In genomic region chr1:149289725-149290124, GRCm38 (mm10) we compare ENCODE assay signal across 30 mouse cellular contexts.
"Had no signal": no experiment of that assay in that cellular context is flagged by ENCODE, and none has a peak within 500 bp of the region (broad histone marks: within the 10 kb centered on the region; RNA-seq: fewer than 3 reads in every experiment).

No protein-coding gene starts in this region.

- DNase-seq: heart, postnatal 10 days; heart, postnatal 14 days; heart, postnatal 36 days; heart, postnatal 4 days; kidney, adult 11 months; kidney, adult 18-20 months; kidney, adult 2 months; kidney, adult 8-10 months; kidney, adult 9 months; kidney, postnatal 10 days; kidney, postnatal 14 days; kidney, postnatal 25 days; kidney, postnatal 36 days; kidney, postnatal 4 days; layer of hippocampus, adult 9-11 months; layer of hippocampus, postnatal 36 days had no signal

- H3K9me3 ChIP-seq: heart, embryonic 12.5 days; heart, embryonic 13.5 days; heart, embryonic 15.5 days; hindbrain, embryonic 10.5 days; hindbrain, embryonic 12.5 days; hindbrain, embryonic 13.5 days; hindbrain, embryonic 15.5 days; intestine, embryonic 15.5 days; kidney, embryonic 15.5 days had no signal

- H3K4me1 ChIP-seq: heart, embryonic 12.5 days; heart, embryonic 13.5 days; heart, embryonic 15.5 days; hindbrain, embryonic 10.5 days; hindbrain, embryonic 12.5 days; hindbrain, embryonic 13.5 days; hindbrain, embryonic 15.5 days; intestine, embryonic 15.5 days; kidney, embryonic 15.5 days had no signal

- H3K27ac ChIP-seq: heart, embryonic 13.5 days; heart, embryonic 15.5 days; hindbrain, embryonic 10.5 days; hindbrain, embryonic 12.5 days; hindbrain, embryonic 13.5 days; hindbrain, embryonic 14.5 days; hindbrain, embryonic 15.5 days; hindbrain, postnatal 0 days; intestine, embryonic 15.5 days; kidney, embryonic 15.5 days; kidney, postnatal 0 days; layer of hippocampus, adult 2 months; left cerebral cortex, adult 2 months had no signal

- H3K36me3 ChIP-seq: heart, embryonic 12.5 days; heart, embryonic 13.5 days; heart, embryonic 15.5 days; hindbrain, embryonic 10.5 days; hindbrain, embryonic 12.5 days; hindbrain, embryonic 13.5 days; hindbrain, embryonic 15.5 days; intestine, embryonic 15.5 days; kidney, embryonic 15.5 days had no signal

- H3K27me3 ChIP-seq: heart, embryonic 12.5 days; heart, embryonic 13.5 days; heart, embryonic 15.5 days; hindbrain, embryonic 12.5 days; hindbrain, embryonic 13.5 days; hindbrain, embryonic 15.5 days; intestine, embryonic 15.5 days; kidney, embryonic 15.5 days had no signal

- H3K4me3 ChIP-seq: heart, embryonic 12.5 days; heart, embryonic 13.5 days; heart, embryonic 15.5 days; hindbrain, embryonic 10.5 days; hindbrain, embryonic 12.5 days; hindbrain, embryonic 13.5 days; hindbrain, embryonic 15.5 days; intestine, embryonic 15.5 days; kidney, embryonic 15.5 days; layer of hippocampus, adult 2 months; left cerebral cortex, adult 2 months had no signal

- H3K9ac ChIP-seq: heart, embryonic 12.5 days; heart, embryonic 13.5 days; heart, embryonic 15.5 days; hindbrain, embryonic 12.5 days; hindbrain, embryonic 13.5 days; hindbrain, embryonic 14.5 days; hindbrain, embryonic 15.5 days; intestine, embryonic 15.5 days; kidney, embryonic 15.5 days had no signal
